Mouse (Mus musculus) adrenal gland, postnatal 4 days (tissue): ENCODE measurements at regions not wholly inside any gene's neighbourhood (a gene's known extent, or its start where the extent isn't known, plus 50 kb on each side); places are given as distances from the start of the nearest gene placed in this dataset.

Source experiments
- DNase-seq, 2 experiments: peaks; one replicate each; pipeline ENCODE4 v3.0.0; 2021 to 2022; ENCODE audit warnings: low spot score in 2 of 2, mixed read lengths in 2 of 2

- DNase-seq = no peak
Observed at GRCm38 (mm10) chr5:52092273-52092672, 98.0 kb downstream of the Dhx15 start.

GRCm38 (mm10) chr5:52088131-52088530 lies 102.2 kb downstream of the Dhx15 start:
- DNase-seq = no peak

GRCm38 (mm10) chr5:52086766-52087429 lies 103.4 kb downstream of the Dhx15 start:
- no peak for DNase-seq

GRCm38 (mm10) chr5:52080268-52080667 lies 110.0 kb downstream of the Dhx15 start:
- DNase-seq = no peak

GRCm38 (mm10) chr5:52077696-52078095 lies 112.6 kb downstream of the Dhx15 start:
- DNase-seq = no peak

GRCm38 (mm10) chr5:52075096-52075495 lies 115.2 kb downstream of the Dhx15 start:
- no peak for DNase-seq

GRCm38 (mm10) chr5:52064804-52065451 lies 125.4 kb downstream of the Dhx15 start:
- peak; percentile 53 to 62 for DNase-seq

GRCm38 (mm10) chr5:52062214-52062613 lies 128.1 kb downstream of the Dhx15 start:
- DNase-seq = no peak

GRCm38 (mm10) chr5:52061226-52061625 lies 129.1 kb downstream of the Dhx15 start:
- DNase-seq = no peak

GRCm38 (mm10) chr5:52057261-52057660 lies 133.1 kb downstream of the Dhx15 start:
- no peak for DNase-seq

- no peak for DNase-seq
Observed at GRCm38 (mm10) chr5:52052072-52052465, 138.2 kb downstream of the Dhx15 start.

- DNase-seq = no peak
Observed at GRCm38 (mm10) chr5:52051383-52052071, 138.8 kb downstream of the Dhx15 start.

GRCm38 (mm10) chr5:52048790-52049189 lies 141.5 kb downstream of the Dhx15 start:
- DNase-seq = no peak

- no peak for DNase-seq
Observed at GRCm38 (mm10) chr5:52046704-52047103, 143.6 kb downstream of the Dhx15 start.

GRCm38 (mm10) chr5:52044101-52044500 lies 146.2 kb downstream of the Dhx15 start:
- no peak for DNase-seq

- no peak for DNase-seq
Observed at GRCm38 (mm10) chr5:52041447-52041846, 148.9 kb downstream of the Dhx15 start.

- DNase-seq = no peak
Observed at GRCm38 (mm10) chr5:52040427-52041312, 149.6 kb downstream of the Dhx15 start.

GRCm38 (mm10) chr5:52035339-52035738 lies 155.0 kb downstream of the Dhx15 start:
- DNase-seq = no peak

- no peak for DNase-seq
Observed at GRCm38 (mm10) chr5:52027478-52027877, 162.8 kb downstream of the Dhx15 start.

- DNase-seq = no peak
Observed at GRCm38 (mm10) chr5:52026148-52026547, 164.2 kb downstream of the Dhx15 start.

GRCm38 (mm10) chr5:52023212-52023611 lies 167.1 kb downstream of the Dhx15 start:
- no peak for DNase-seq
